In genomic region chr1:131811393-131811792, GRCm38 (mm10) we compare ENCODE assay signal across 26 mouse cellular contexts. TPM values are rescaled to one million over a fixed set of nuclear protein-coding genes. Genes with fewer than 3 reads are reported as not detected.
"Had no signal": no experiment of that assay in that cellular context is flagged by ENCODE, and none has a peak within 500 bp of the region (broad histone marks: within the 10 kb centered on the region; RNA-seq: fewer than 3 reads in every experiment).

No protein-coding gene starts in this region.

- H3K4me3 ChIP-seq: heart, embryonic 13.5 days; heart, embryonic 15.5 days; hindbrain, embryonic 13.5 days; hindbrain, embryonic 15.5 days; kidney, embryonic 15.5 days; limb, embryonic 13.5 days; limb, embryonic 15.5 days; liver, embryonic 12.5 days had no signal

- H3K4me1 ChIP-seq: hindbrain, embryonic 13.5 days; hindbrain, embryonic 15.5 days; kidney, embryonic 15.5 days; limb, embryonic 13.5 days; limb, embryonic 15.5 days; liver, embryonic 12.5 days had no signal

- H3K27ac ChIP-seq: heart, embryonic 13.5 days; heart, embryonic 15.5 days; hindbrain, embryonic 13.5 days; hindbrain, embryonic 15.5 days; hindbrain, postnatal 0 days; kidney, embryonic 15.5 days; kidney, postnatal 0 days; limb, embryonic 13.5 days; limb, embryonic 15.5 days; liver, embryonic 12.5 days; liver, embryonic 14.5 days had no signal

- ATAC-seq: hindbrain, postnatal 0 days; intestine, embryonic 16.5 days; liver, embryonic 12.5 days had no signal

- DNase-seq: gastrocnemius, postnatal 14 days; gastrocnemius, postnatal 36 days; heart, adult 18-20 months; heart, postnatal 14 days; heart, postnatal 36 days; kidney, adult 11 months; kidney, adult 2 months; kidney, adult 9 months; kidney, postnatal 14 days; kidney, postnatal 36 days; layer of hippocampus, adult 9-11 months; layer of hippocampus, postnatal 36 days; left cerebral cortex, postnatal 4 days had no signal

- H3K36me3 ChIP-seq: heart, embryonic 13.5 days; heart, embryonic 15.5 days; hindbrain, embryonic 13.5 days; hindbrain, embryonic 15.5 days; kidney, embryonic 15.5 days; limb, embryonic 13.5 days; limb, embryonic 15.5 days; liver, embryonic 12.5 days had no signal

- H3K27me3 ChIP-seq: heart, embryonic 15.5 days; hindbrain, embryonic 13.5 days; hindbrain, embryonic 15.5 days; kidney, embryonic 15.5 days; limb, embryonic 13.5 days; limb, embryonic 15.5 days; liver, embryonic 12.5 days had no signal

- H3K9me3 ChIP-seq: heart, embryonic 13.5 days; heart, embryonic 15.5 days; hindbrain, embryonic 13.5 days; hindbrain, embryonic 15.5 days; kidney, embryonic 15.5 days; limb, embryonic 13.5 days; limb, embryonic 15.5 days; liver, embryonic 12.5 days had no signal

RNA-seq across cellular contexts. Expression of gene Pm20d1, which starts 14.2 kb away (rescaled TPM):
- total RNA-seq: hematopoietic stem cell, adult 5-6 weeks had no signal
